Mouse (Mus musculus): ENCODE measurements at regions not wholly inside any gene's neighbourhood (a gene's known extent, or its start where the extent isn't known, plus 50 kb on each side); places are given as distances from the start of the nearest gene placed in this dataset.

DNA sequence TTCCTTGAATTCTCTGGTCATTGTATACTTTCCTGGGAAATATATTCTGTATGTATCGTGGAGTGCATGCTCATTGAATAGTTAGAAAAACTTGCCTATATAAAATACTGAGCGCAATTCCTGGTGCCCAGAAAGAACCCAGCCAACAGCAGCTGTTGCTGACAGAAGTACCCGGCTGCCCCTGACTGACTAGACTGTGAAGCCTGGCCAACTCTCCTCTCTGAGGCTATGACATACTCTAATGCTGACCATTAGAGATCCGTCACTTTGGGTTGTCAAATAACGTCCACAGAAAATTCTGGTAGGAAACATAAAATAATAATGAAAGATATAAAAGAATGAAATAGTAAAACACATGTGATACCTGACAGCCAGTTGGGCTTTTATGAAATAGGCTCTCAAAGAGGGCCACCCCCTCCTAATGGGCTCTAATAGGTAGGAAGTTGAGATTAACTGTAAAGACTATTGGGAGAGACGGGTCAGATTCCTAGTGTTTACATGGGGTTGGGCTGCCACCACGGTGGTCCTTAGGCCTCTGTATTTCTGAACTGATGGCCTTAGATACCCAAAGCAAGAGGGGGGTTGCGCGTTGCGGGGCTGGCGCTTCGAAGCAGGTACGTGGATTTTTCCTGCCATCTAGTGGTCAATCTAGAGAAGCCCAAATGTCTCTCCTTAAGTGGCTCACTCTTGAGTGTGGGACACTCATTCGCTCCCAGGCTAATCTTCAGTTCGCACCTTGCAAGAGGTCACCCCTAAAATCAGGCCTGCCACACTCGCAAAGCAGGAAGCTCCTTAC, 53.0 kb upstream of the Mon1b start:
- no peak overlapping the region for H3K27ac ChIP-seq
- peak; percentile 43; the same call in 1 of the 2 replicates for ATAC-seq (replicated peaks; ENCODE audit: low FRiP score, low read depth)
- no peaks in the 10 kb centered on the region for H3K9me3 ChIP-seq (replicated peaks; ENCODE audit: low read length)
- peak; percentile 82 for DNase-seq (ENCODE audit: low spot score)
- H3K36me3 ChIP-seq (ENCODE audit: insufficient read depth, low read length): no peaks in the 10 kb centered on the region
- 19% methylated on average over 16 of the region's 16 CpGs for WGBS
- no peak overlapping the region; the same call in 1 of the 2 replicates for H3K4me2 ChIP-seq (ENCODE audit: low read length)
- H3K27me3 ChIP-seq (ENCODE audit: insufficient read depth, low read length): no peaks in the 10 kb centered on the region
- no peak overlapping the region for H3K4me3 ChIP-seq (replicated peaks; ENCODE audit: low read depth, low read length)
- H3K4me1 ChIP-seq (replicated peaks; ENCODE audit: insufficient read depth, low read length): no peaks in the 10 kb centered on the region; the same call in 1 of the 2 replicates
- TF ChIP-seq CTCF (IDR thresholded peaks at IDR 0.05; ENCODE audit: low read depth): peak; percentile 84
- no peak overlapping the region for H3K9ac ChIP-seq (ENCODE audit: low read depth, low read length)

DNA sequence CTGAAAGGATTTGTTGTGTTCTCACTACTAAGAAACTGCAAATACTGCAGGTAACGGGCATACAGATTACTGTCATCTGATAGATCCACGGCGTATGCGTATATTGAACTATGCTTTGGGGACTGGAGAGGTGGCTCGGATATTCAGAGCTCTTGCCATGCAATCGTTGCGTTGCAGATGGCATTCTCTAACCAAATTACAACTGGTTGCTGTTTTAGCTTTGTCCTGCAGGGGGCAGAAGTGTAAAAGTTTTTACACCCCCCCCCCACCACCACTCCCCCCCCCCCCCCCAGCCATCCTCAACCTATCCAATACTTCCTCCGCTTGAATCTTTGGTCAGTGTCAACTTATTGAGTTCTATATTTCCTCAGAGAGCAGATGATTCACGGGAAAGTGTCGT, 51.6 kb upstream of the Mon1b start:
- no peak overlapping the region for H3K9ac ChIP-seq (ENCODE audit: low read depth, low read length)
- no peaks in the 10 kb centered on the region for H3K27me3 ChIP-seq (ENCODE audit: insufficient read depth, low read length)
- no peak overlapping the region for H3K4me2 ChIP-seq (ENCODE audit: low read length)
- H3K27ac ChIP-seq: no peak overlapping the region
- no peaks in the 10 kb centered on the region; the same call in 1 of the 2 replicates for H3K4me1 ChIP-seq (replicated peaks; ENCODE audit: insufficient read depth, low read length)
- no peak overlapping the region for H3K4me3 ChIP-seq (replicated peaks; ENCODE audit: low read depth, low read length)
- 76% methylated on average over 10 of the region's 10 CpGs for WGBS
- H3K9me3 ChIP-seq (replicated peaks; ENCODE audit: low read length): no peaks in the 10 kb centered on the region
- ATAC-seq (replicated peaks; ENCODE audit: low FRiP score, low read depth): no peak
- no peaks in the 10 kb centered on the region for H3K36me3 ChIP-seq (ENCODE audit: insufficient read depth, low read length)
- no peak for DNase-seq (ENCODE audit: low spot score)
- TF ChIP-seq CTCF (IDR thresholded peaks at IDR 0.05; ENCODE audit: low read depth): peak; percentile 13; the same call in 1 of the 2 replicates
